Mouse (Mus musculus): Measurements from ENCODE around the gene Ifi35. TPM values are rescaled to one million over a fixed set of nuclear protein-coding genes. Genes with fewer than 3 reads are reported as not detected.
A peak's percentile ranks its signal among the peaks of the same experiment; 100 is the strongest.
"Not testable (repeated sequence)": the region's sequence is repeated elsewhere in the genome, so short reads cannot be mapped to it uniquely, and the experiment has no call there.

Ifi35 gene
- polyA plus RNA-seq, 1 experiment from 2014 or later = 2.2 TPM

DNA sequence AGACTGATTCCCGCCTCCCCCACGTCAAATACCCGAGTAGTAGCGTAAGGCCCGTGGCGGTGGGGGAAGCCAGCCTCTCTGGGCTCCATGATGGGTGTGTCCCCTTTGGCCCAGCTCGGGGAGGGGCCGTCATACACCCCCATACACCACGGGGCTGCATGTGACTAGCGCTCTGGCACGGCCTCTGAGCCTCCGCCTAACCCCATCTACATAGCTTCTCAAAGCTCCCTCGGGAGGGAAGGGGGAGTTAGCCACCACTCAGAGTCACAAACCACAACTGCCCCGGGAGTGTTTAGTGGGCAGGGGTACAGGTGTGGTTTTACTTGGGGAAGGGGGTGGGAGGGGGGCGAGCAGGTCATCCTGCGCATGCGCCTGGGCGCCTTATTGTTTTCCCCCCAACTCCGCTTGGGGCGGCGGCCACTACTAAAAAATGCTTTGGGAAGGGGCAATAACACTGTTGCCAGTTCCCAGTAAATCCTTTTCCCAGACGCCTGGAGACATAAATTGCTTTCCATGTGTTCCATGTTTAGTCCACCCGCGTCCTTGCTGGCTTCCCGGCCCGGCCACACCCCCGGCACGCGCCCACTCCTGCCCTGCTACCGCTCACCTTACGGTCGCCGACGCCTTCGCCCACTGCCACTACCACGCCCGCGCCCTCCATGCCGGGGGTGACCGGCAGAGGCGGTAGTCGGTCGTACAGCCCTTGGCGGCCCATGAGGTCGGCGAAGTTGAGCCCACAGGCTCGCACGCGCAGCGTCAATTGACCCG lies 17.1 kb downstream of the Ifi35 start:
- Histone ChIP-seq H3K27me3 (peaks cover 9% of the 10 kb centered on the region; the same call in 1 of the 2 replicates), H3K4me1 (peaks cover 64% of the 10 kb centered on the region), H3K4me2 (peak overlapping the region; percentile 88), H3K9me3 (no peaks in the 10 kb centered on the region), H3K36me3 (replicated peaks) (peaks cover 22% of the 10 kb centered on the region), H3K9ac (peak overlapping the region; percentile 75), H3K27ac (peak overlapping the region; percentile 88), H3K4me3 (replicated peaks) (peak overlapping the region; percentile 83)
- peak; percentile 27 for ATAC-seq (ENCODE audit: low FRiP score)
- under 1% methylated on average over 49 of the region's 51 CpGs for WGBS

DNA sequence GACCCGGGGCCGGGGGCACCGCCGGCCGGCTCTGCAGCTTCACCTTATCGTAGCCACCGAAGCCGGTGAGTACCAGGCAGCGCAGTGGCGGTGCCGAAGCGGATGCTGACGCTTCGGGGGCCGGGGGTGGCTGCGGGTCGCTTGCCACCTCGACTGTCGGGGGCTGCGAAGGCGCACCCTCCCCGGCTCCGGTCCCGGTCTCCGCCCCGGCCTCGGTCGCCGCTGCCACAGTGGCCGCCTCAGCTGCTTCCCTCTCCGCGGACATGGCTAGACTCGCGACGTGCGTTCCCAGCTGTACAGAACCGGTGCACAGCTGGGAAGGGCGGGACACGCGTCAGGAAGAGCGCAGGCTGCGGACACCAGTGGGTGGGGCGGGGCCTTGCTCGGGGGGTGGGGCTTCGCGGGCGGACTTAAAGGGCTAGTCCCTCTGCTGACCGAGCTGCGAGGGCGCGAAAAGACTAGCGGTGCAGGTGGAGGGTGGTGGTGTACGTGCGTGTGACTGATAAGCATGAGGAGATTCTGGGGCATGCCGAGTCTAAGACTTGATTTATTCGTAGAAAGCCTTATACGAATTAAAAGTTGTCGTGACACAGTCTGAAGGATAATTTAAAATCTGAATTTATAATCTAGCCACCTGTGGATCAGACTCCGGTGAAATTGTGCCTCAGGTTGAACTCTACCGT lies 17.8 kb downstream of the Ifi35 start, which contains the start of gene Vat1:
TSS of gene Vat1 (minus strand) at position 362 of the 683 bp plus-strand sequence.
- H3K4me1 ChIP-seq = peaks cover 69% of the 10 kb centered on the region
- peaks cover 16% of the 10 kb centered on the region for H3K36me3 ChIP-seq (replicated peaks)
- peak; percentile 66 for ATAC-seq (ENCODE audit: low FRiP score)
- H3K4me3 ChIP-seq (replicated peaks) = peak within 1 kb of the TSS; percentile 83
- H3K9me3 ChIP-seq = no peaks in the 10 kb centered on the region
- peak within 1 kb of the TSS; percentile 75 for H3K9ac ChIP-seq
- WGBS = 2% methylated on average over 60 of the region's 60 CpGs
- peaks cover 9% of the 10 kb centered on the region; the same call in 1 of the 2 replicates for H3K27me3 ChIP-seq
- H3K27ac ChIP-seq = peak within 1 kb of the TSS; percentile 88
- peak within 1 kb of the TSS; percentile 88 for H3K4me2 ChIP-seq

DNA sequence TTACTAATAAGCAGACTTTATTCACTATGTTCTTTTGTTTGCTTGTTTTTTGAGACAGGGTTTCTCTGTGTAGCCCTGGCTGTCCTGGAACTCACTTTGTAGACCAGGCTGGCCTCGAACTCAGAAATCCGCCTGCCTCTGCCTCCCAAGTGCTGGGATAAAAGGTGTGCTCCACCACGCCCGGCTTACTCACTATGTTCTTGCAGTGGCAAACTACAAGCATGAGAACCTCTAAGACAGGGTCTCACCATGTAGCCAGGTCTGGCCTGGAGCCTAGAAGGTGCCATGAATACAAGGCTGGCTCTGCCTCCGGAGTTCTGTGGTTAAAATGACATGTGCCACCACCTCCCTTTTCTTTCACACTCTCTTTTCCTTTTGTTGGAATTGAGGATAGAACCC lies 18.3 kb downstream of the Ifi35 start:
- not testable (repeated sequence) for H3K9me3 ChIP-seq; H3K9ac ChIP-seq; ATAC-seq (ENCODE audit: low FRiP score); H3K27ac ChIP-seq; H3K27me3 ChIP-seq
- H3K4me1 ChIP-seq = peaks cover 75% of the 10 kb centered on the region
- WGBS = 57% methylated on average over 5 of the region's 5 CpGs
- peaks cover 11% of the 10 kb centered on the region for H3K36me3 ChIP-seq (replicated peaks)
- H3K4me2 ChIP-seq = peak overlapping the region; percentile 88
- H3K4me3 ChIP-seq (replicated peaks) = peak overlapping the region; percentile 83

DNA sequence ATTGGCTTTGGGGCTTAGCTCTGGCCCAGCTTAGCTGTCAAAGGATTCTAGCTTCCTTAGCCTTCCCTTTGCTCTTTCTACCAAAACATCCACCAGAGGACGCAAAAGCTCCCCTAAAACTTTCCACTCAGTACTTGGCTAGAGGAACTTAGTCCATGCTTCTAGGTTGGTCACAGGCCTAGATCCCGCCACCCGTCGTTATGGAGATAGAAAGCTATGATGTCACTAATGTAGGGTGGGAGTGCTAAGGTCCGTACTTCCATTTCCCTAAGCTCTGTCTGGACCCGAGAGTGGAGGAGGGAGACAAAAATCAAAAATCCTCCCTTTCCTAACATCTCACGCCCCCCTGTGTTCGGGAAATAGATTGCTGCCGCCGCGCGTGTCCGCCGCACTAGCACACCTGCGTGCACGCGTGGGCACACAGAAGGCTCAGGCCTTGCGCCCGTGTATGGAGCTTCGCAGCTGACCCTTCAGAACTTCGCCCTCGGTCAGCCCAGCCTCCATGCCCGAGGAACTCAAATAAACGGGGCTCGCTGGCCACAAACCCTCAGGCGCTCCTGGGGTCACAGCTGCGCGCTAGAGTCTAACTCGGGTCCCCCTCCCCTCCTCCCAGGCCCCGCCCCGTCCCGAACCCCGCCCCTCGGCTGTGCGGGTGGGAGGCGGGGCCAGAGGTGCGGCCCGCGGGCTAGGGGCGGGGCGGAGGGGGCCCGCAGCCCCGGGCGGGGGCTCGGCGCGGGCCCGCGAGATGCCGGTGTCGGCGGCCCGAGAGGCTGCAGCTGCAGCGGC lies 19.5 kb downstream of the Ifi35 start:
- peaks cover 9% of the 10 kb centered on the region; the same call in 1 of the 2 replicates for H3K27me3 ChIP-seq
- H3K27ac ChIP-seq = peak overlapping the region; percentile 88
- peaks cover 75% of the 10 kb centered on the region for H3K4me1 ChIP-seq
- WGBS = under 1% methylated on average over 52 of the region's 54 CpGs
- H3K9me3 ChIP-seq = no peaks in the 10 kb centered on the region
- peak overlapping the region; percentile 86 for H3K4me3 ChIP-seq (replicated peaks)
- H3K9ac ChIP-seq = peak overlapping the region; percentile 79
- H3K4me2 ChIP-seq = peak overlapping the region; percentile 81
- peak; percentile 68 for ATAC-seq (ENCODE audit: low FRiP score)
- no peaks in the 10 kb centered on the region for H3K36me3 ChIP-seq (replicated peaks)

DNA sequence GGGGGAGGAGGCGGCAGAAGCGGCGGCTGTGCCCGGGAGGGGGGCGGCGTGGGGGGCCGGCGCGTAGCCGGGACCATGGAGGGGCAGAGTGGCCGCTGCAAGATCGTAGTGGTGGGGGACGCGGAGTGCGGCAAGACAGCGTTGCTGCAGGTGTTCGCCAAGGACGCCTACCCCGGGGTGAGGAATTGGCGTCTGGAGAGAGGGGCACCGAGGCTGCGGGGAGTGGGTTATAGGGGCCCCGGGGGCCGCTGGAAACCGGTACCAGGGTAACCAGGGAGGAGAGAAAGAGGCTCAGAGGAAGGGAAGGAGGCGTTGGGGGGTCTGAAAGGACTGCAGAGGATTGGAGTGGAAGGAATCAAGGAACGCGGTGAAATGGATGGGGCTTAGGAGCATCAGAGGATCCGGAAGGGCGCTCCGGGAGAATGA lies 20.1 kb downstream of the Ifi35 start:
- peak overlapping the region; percentile 86 for H3K4me3 ChIP-seq (replicated peaks)
- H3K9me3 ChIP-seq = no peaks in the 10 kb centered on the region
- peaks cover 9% of the 10 kb centered on the region; the same call in 1 of the 2 replicates for H3K27me3 ChIP-seq
- under 1% methylated on average over 28 of the region's 31 CpGs for WGBS
- peak; percentile 60 for ATAC-seq (ENCODE audit: low FRiP score)
- H3K27ac ChIP-seq = peak overlapping the region; percentile 88
- H3K4me1 ChIP-seq = peaks cover 69% of the 10 kb centered on the region
- H3K9ac ChIP-seq = peak overlapping the region; percentile 79
- peak overlapping the region; percentile 81 for H3K4me2 ChIP-seq
- no peaks in the 10 kb centered on the region for H3K36me3 ChIP-seq (replicated peaks)

DNA sequence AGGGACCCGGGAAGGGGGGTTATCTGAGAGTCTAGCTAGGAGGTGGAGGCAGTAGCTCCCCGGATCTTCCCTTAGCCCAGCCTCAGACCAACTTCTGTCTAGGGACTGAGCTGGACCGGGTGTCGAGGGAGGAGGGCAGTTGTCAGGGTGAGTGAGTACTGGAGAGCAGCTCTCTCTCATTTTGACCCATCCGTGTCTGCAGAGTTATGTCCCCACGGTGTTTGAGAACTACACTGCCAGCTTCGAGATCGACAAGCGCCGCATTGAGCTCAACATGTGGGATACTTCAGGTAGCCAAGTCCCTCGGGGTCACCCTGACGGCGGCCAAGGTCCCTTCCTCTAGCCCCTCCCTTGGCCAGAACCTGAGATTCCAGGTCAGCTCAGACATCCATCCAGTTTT lies 20.5 kb downstream of the Ifi35 start:
- H3K4me1 ChIP-seq = peaks cover 65% of the 10 kb centered on the region
- WGBS = 5% methylated on average over 13 of the region's 13 CpGs

DNA sequence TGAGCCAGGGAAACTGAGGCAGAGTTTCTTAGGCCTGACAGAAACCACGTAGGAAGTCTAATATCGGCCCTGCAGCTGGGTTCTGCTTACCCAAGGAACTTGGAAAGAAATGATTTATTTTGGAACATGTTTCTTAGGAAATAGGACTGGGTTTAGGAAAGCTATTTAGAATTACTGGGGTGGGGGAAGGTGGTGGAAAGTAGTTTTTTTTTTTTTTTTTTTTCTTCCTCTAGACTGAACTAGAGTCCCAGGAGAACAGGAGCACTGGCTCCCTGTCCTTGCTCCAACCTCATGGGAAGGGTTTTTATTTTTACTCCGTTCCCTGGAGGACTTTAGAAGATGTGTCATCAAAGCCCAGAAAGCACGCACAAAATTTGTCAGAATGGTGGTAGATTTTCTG lies 20.9 kb downstream of the Ifi35 start:
- Histone ChIP-seq H3K9ac (0 out of 2 replicates have a peak overlapping the region, but pooled peaks have one; percentile 79), H3K4me1 (peaks cover 60% of the 10 kb centered on the region)

More for the DNA sequence above, 20.5 kb downstream of the Ifi35 start:
- peak overlapping the region; percentile 79 for H3K9ac ChIP-seq
- no peaks in the 10 kb centered on the region for H3K36me3 ChIP-seq (replicated peaks)
- peak overlapping the region; percentile 88 for H3K27ac ChIP-seq
- peak overlapping the region; percentile 86 for H3K4me3 ChIP-seq (replicated peaks)
- no peak for ATAC-seq (ENCODE audit: low FRiP score)
- H3K27me3 ChIP-seq = peaks cover 9% of the 10 kb centered on the region; the same call in 1 of the 2 replicates
- H3K9me3 ChIP-seq = no peaks in the 10 kb centered on the region
- H3K4me2 ChIP-seq = peak overlapping the region; percentile 81

DNA sequence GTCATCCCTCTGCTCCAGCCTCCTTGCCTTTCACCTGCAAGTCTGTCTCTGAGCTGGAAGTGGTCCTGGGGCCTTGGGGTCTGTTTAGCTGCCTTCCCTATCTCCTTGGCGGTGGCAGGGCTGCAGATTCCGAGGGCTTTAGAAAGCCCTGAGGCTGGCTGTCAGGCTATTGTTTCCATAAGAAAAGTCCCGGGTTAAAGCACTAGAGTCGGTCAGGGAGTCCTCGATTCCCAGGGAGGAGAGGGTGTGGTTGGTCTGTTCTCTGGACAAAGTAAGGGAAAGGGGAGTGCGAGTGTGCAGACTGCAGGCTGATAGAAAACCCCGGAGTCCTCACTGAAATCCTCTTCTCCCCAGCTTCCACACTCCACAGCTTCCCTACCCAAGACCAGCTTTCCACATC lies 22.0 kb downstream of the Ifi35 start:
- Histone ChIP-seq H3K9me3 (no peaks in the 10 kb centered on the region), H3K36me3 (replicated peaks) (no peaks in the 10 kb centered on the region), H3K27ac (no peak overlapping the region; the same call in 1 of the 2 replicates), H3K4me3 (replicated peaks) (peak overlapping the region; percentile 23), H3K9ac (peak overlapping the region; percentile 41), H3K27me3 (0 out of 2 replicates have a peak, but pooled peaks cover 4% of the 10 kb centered on the region), H3K4me2 (peak overlapping the region; percentile 42), H3K4me1 (peaks cover 50% of the 10 kb centered on the region)
- no peak for ATAC-seq (ENCODE audit: low FRiP score)
- WGBS = 9% methylated on average over 7 of the region's 7 CpGs

More for the DNA sequence above, 20.9 kb downstream of the Ifi35 start:
- no peaks in the 10 kb centered on the region for H3K9me3 ChIP-seq
- peak overlapping the region; percentile 81 for H3K4me2 ChIP-seq
- ATAC-seq (ENCODE audit: low FRiP score) = no peak
- H3K4me3 ChIP-seq (replicated peaks) = peak overlapping the region; percentile 86
- H3K27ac ChIP-seq = no peak overlapping the region
- H3K27me3 ChIP-seq = peaks cover 9% of the 10 kb centered on the region; the same call in 1 of the 2 replicates
- 68% methylated on average over 4 of the region's 4 CpGs for WGBS
- no peaks in the 10 kb centered on the region for H3K36me3 ChIP-seq (replicated peaks)

DNA sequence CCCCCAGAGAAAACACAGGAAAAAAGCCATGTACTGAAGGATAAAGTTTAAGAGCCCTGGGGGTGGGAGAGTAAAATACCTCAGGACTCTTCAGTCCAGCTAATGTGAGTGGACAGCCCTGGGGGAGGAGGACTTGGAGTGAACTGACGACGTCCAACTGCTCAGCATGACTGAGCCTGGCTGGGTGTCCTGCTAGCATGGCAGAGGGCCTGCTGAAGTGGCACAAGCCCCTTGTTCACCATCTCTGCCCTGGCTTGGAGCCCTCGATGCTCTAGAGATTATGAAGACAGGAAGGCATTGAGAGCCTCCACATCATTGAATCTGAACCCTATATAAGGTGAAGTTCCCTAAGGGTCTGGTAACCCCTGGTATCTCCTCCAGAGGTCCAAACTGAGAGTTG lies 23.7 kb downstream of the Ifi35 start:
- H3K27ac ChIP-seq = no peak overlapping the region
- no peak overlapping the region for H3K4me2 ChIP-seq
- H3K9me3 ChIP-seq = no peaks in the 10 kb centered on the region
- 0 out of 2 replicates have a peak overlapping the region, but pooled peaks have one; percentile 5 for H3K9ac ChIP-seq
- ATAC-seq (ENCODE audit: low FRiP score) = no peak
- WGBS = 75% methylated on average over 3 of the region's 3 CpGs
- no peaks in the 10 kb centered on the region for H3K36me3 ChIP-seq (replicated peaks)
- H3K27me3 ChIP-seq = no peaks in the 10 kb centered on the region
- no peak overlapping the region for H3K4me3 ChIP-seq (replicated peaks)
- peaks cover 42% of the 10 kb centered on the region for H3K4me1 ChIP-seq

DNA sequence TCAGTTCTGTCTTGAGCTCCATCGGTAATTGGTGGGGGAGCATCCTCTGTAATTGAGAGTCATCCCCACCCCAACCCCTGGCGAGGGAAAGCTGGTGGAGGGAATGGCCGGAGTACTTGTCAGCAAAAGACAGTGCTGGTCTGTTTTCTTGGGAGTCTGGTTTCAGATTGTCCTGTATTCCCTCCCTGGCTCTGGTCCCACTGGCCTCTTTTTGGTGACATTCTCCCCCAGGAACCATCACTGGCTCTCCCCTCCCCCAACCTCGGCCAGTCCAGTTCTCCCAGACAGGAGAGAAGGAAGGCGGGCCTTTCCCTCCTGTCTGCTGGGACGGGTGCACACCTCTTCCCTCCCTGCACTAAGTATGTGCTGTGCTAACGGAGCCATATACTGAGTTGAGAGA lies 24.1 kb downstream of the Ifi35 start:
- H3K4me1 ChIP-seq = peaks cover 42% of the 10 kb centered on the region
- WGBS = 60% methylated on average over 7 of the region's 7 CpGs
- ATAC-seq (ENCODE audit: low FRiP score) = no peak
- no peaks in the 10 kb centered on the region for H3K9me3 ChIP-seq
- H3K27me3 ChIP-seq = no peaks in the 10 kb centered on the region
- no peak overlapping the region for H3K27ac ChIP-seq
- no peak overlapping the region for H3K4me2 ChIP-seq
- no peaks in the 10 kb centered on the region for H3K36me3 ChIP-seq (replicated peaks)
- no peak overlapping the region for H3K4me3 ChIP-seq (replicated peaks)
- H3K9ac ChIP-seq = 0 out of 2 replicates have a peak overlapping the region, but pooled peaks have one; percentile 5

DNA sequence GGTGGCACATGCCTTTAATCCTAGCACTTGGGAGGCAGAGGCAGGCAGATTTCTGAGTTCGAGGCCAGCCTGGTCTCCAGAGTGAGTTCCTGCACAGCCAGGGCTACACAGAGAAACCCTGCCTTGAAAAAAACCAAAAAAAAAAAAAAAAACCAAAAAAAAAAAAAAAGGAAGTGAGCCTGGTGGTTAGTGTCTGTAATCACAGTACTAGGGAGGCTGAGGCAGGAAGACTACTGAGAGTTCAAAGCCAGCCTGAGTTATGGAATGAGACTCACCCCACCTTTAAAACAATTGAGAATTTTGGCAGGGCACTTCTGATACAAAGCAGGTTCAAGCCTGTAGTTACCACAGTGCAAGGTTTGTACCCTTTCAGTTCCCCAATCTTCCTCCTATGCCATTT lies 25.5 kb downstream of the Ifi35 start:
- WGBS = 79% methylated on average over 1 of the region's 1 CpGs
- H3K27me3 ChIP-seq; H3K9me3 ChIP-seq; H3K27ac ChIP-seq; H3K36me3 ChIP-seq (replicated peaks); H3K4me3 ChIP-seq (replicated peaks); H3K4me2 ChIP-seq; ATAC-seq (ENCODE audit: low FRiP score); H3K9ac ChIP-seq: not testable (repeated sequence)
- peaks cover 47% of the 10 kb centered on the region for H3K4me1 ChIP-seq

Measured in forebrain, embryonic 12.5 days (tissue).